Mouse (Mus musculus) spleen, postnatal 10 days (tissue): ENCODE data around the gene Mageb4.
"Not testable (repeated sequence)": the region's sequence is repeated elsewhere in the genome, so short reads cannot be mapped to it uniquely, and the experiment has no call there.

Source experiments
- DNase-seq, 2 experiments: peaks; one replicate each; pipeline ENCODE4 v3.0.0; 2021 to 2022; ENCODE audit warnings: low spot score in 2 of 2

Gene Mageb4

DNA sequence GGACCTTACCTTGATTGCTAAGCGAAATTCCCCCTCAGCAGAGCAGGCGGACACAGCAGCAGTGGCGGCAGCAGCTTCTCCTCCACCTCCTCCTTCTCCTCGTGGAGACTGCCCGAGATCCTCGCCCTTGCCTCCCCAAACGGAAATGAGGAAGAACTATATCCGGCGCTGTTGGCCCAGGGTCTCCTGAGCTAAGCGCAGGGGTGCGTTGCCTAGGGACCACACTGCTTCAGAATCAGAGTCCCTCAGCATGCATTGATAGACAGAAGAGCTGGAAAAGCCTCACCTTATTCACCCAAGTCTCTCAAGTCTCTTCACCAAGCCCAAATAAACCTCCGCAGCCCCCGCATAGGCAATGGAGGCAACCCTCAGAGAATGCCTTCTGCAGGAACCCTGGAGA is at the start of gene Mageb4:
Gene Mageb4 (minus strand): TSS at position 101 of the 400 bp plus-strand sequence.
- not testable (repeated sequence) for DNase-seq

DNA sequence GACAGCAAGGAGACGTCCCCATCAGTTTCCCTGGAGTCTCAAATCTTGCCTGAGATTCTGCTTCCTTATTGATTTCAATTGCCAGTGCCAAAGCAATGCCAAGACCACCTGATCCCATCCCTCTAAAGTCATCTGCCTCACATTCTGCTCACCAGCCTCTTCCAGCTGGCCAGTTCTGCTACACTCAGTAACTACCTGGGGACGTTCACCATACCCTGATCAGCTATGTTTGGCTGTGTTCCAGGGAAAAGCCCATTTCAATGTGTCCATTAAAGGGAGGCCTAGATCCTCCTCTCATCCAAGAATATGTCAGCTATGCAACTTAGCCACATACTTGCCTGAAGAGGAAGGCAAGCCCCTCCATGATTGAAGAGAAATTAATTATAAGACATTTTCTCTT is 20.3 kb downstream of the Mageb4 start:
- DNase-seq, result not testable (repeated sequence)

DNA sequence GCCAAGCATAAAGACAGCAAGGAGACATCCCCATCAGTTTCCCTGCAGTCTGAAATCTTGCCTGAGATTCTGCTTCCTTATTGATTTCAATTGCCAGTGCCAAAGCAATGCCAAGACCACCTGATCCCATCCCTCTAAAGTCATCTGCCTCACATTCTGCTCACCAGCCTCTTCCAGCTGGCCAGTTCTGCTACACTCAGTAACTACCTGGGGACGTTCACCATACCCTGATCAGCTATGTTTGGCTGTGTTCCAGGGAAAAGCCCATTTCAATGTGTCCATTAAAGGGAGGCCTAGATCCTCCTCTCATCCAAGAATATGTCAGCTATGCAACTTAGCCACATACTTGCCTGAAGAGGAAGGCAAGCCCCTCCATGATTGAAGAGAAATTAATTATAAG is 58.9 kb downstream of the Mageb4 start:
- DNase-seq, result not testable (repeated sequence)

DNA sequence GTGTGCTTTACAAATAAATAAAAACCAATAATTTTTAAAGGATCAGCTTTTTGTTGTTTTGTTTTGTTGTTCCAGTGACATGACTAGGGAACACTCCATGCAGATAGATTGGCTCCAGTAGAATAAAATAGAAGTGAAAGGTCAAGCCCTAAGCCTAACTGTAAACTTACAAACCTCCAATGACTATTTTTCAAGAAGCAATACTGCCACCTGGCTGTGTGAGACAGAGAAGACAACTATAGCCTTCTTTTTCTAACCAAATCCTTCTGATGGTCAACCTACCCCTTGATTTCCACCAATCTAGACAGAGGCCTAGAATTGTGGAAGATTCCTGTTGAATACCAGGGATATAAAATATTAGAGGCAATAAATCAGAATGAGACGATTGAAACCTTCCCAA is 67.6 kb downstream of the Mageb4 start:
- DNase-seq, result no peak
